16 mouse cellular contexts compared by ENCODE assay signal in the genomic region with DNA sequence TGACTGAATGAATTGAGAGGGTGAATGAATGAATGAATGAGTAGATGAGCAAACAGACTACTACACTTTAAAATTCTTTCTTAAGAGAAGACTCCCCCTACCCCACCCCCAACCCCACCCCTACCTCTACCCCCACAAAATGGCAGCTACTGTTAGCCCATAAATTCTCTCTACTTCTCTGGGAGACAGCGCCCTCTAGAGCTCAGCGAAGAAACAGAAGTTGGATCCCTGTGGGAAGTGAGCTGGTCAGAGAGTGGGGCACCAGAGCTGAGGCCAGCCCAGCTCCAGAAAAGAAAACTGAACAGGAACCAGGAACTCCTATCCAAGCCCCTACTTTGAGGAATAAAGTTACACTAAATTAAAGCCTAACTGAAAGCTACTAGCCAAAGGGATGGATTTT. TPM values are rescaled to one million over a fixed set of nuclear protein-coding genes. Genes with fewer than 3 reads are reported as not detected.
DNase-seq lines count a peak whose midpoint lies in the region; ATAC-seq and TF ChIP-seq lines count a peak whose summit lies in the region.
"Had no signal": no experiment of that assay in that cellular context is flagged by ENCODE, and none has a peak within 500 bp of the region (broad histone marks: within the 10 kb centered on the region; RNA-seq: fewer than 3 reads in every experiment).

No protein-coding gene starts in this region.

- no peaks in the 10 kb centered on the region for H3K9me3 ChIP-seq in kidney, embryonic 14.5 days (ENCODE audit: control insufficient read depth, low read length)
- H3K9me3 ChIP-seq: heart, embryonic 15.5 days; stomach, embryonic 15.5 days had no signal

- WGBS in kidney, embryonic 14.5 days, result 45% methylated on average over 2 of the region's 2 CpGs

- H3K9ac ChIP-seq in kidney, embryonic 14.5 days (ENCODE audit: low read depth, low read length), result no peak overlapping the region
- H3K9ac ChIP-seq: heart, embryonic 15.5 days; stomach, embryonic 15.5 days had no signal

- H3K4me1 ChIP-seq in kidney, embryonic 14.5 days (ENCODE audit: control insufficient read depth, insufficient read depth, low read length), result no peaks in the 10 kb centered on the region

- H3K36me3 ChIP-seq in kidney, embryonic 14.5 days (ENCODE audit: control insufficient read depth, insufficient read depth, low read length), result no peaks in the 10 kb centered on the region
- H3K36me3 ChIP-seq: heart, embryonic 15.5 days; stomach, embryonic 15.5 days had no signal

- no peak overlapping the region for H3K4me2 ChIP-seq in kidney, embryonic 14.5 days (replicated peaks; ENCODE audit: low read depth, low read length)
- H3K4me2 ChIP-seq: heart, embryonic 15.5 days; midbrain, embryonic 11.5 days; stomach, embryonic 15.5 days had no signal

- H3K27me3 ChIP-seq in kidney, embryonic 14.5 days (ENCODE audit: control insufficient read depth, insufficient read depth, low read length), result peaks cover 25% of the 10 kb centered on the region

- ATAC-seq in kidney, embryonic 14.5 days (ENCODE audit: low FRiP score, low TSS enrichment), result no peak

- intact Hi-C loops in gastrocnemius, adult 2 months (cut with DNase I), result no loop called here

- no peak overlapping the region for H3K4me3 ChIP-seq in gastrocnemius, adult 2 months
- no peak overlapping the region for H3K4me3 ChIP-seq in kidney, embryonic 14.5 days (ENCODE audit: low read length)
- H3K4me3 ChIP-seq: heart, embryonic 15.5 days; stomach, embryonic 15.5 days had no signal

- no peak for DNase-seq in gastrocnemius, adult 2 months
- DNase-seq in gastrocnemius, postnatal 4 days (ENCODE audit: low spot score in 2 of 2), result no peak
- DNase-seq in retina, postnatal 1 day, result peak; percentile 24
- no peak for DNase-seq in retina, embryonic 14.5 days (ENCODE audit: low spot score)
- DNase-seq in NIH3T3 (ENCODE audit: low read depth), result peak; percentile 19
- peak; percentile 17 for DNase-seq in embryo, embryonic 10.5 days (ENCODE audit: low spot score)
- no peak for DNase-seq in urinary bladder, adult 2 months (ENCODE audit: low spot score)
- DNase-seq: cerebellum, postnatal 36 days; gastrocnemius, postnatal 14 days; lung, adult 18-20 months; right cerebral cortex, postnatal 25 days had no signal

- H3K27ac ChIP-seq in gastrocnemius, adult 2 months, result no peak overlapping the region
- no peak overlapping the region for H3K27ac ChIP-seq in kidney, embryonic 14.5 days (ENCODE audit: low read depth, low read length)
- H3K27ac ChIP-seq: heart, embryonic 15.5 days; stomach, embryonic 15.5 days had no signal

- peak; percentile 25; the same call in 1 of the 2 replicates for TF ChIP-seq CTCF in gastrocnemius, adult 2 months (IDR thresholded peaks at IDR 0.05)

RNA-seq across cellular contexts. Expression of a gene that starts 5.3 kb away (rescaled TPM):
- total RNA-seq in gastrocnemius, adult 2 months (2021), result under 1 TPM in 1 of 2 experiments, not detected in 1; 0.03 TPM
- total RNA-seq in gastrocnemius, postnatal 4 days (2021), result 1 to 10 TPM; 6.7 to 7.9 TPM
- 0.07 and 0.43 TPM in 2 replicates for polyA plus RNA-seq in kidney, embryonic 14.5 days (2014; fragmentation: Nextera tagmentation; extraction: Ambion mirVana)
- not detected in 2 replicates for polyA plus RNA-seq in urinary bladder, adult 2 months (2012; rRNA removed)
- polyA plus RNA-seq: large intestine, adult 2 months; midbrain, embryonic 11.5 days had no signal

Comparison
In these comparisons a context has a peak if more than half of its experiments do, and no peak if none do; other contexts are left out.
1. DNase-seq: peak in retina, postnatal 1 day (single experiment), NIH3T3 (single experiment) and embryo, embryonic 10.5 days (single experiment); none in gastrocnemius, adult 2 months (single experiment), gastrocnemius, postnatal 4 days (0 of 2), retina, embryonic 14.5 days (single experiment) and urinary bladder, adult 2 months (single experiment).
2. RNA of a gene that starts 5.3 kb away (total RNA-seq): 6.7 to 7.9 TPM in gastrocnemius, postnatal 4 days; 0.03 TPM in gastrocnemius, adult 2 months; every median in the first group is over 4 times any median in the second.